Mouse (Mus musculus): ENCODE results near the gene Bcor. TPM values are rescaled to one million over a fixed set of nuclear protein-coding genes. Genes with fewer than 3 reads are reported as not detected.

Gene Bcor
- polyA plus RNA-seq, 1 experiment, result 12.1 TPM

- no peaks in the 10 kb centered on the region for H3K27me3 ChIP-seq (ENCODE audit: control insufficient read depth, insufficient read depth, insufficient read length)
- no peaks in the 10 kb centered on the region for H3K79me2 ChIP-seq (ENCODE audit: control insufficient read depth, insufficient read depth)
- TF ChIP-seq TCF12 (IDR thresholded peaks at IDR 0.05; ENCODE audit: insufficient read depth, poor library complexity, severe bottlenecking) (no peak), MAX (IDR thresholded peaks at IDR 0.05; ENCODE audit: low read depth) (no peak), E2F4 (IDR thresholded peaks at IDR 0.05; ENCODE audit: insufficient read depth) (no peak), USF1 (IDR thresholded peaks at IDR 0.05; ENCODE audit: low read depth) (no peak), SRF (IDR thresholded peaks at IDR 0.05; ENCODE audit: control insufficient read depth, insufficient read length, low read depth) (no peak), TCF3 (IDR thresholded peaks at IDR 0.05; ENCODE audit: insufficient read length, low read depth) (no peak), MYOD1 (IDR thresholded peaks at IDR 0.05; ENCODE audit: control insufficient read depth in 1 of 3, insufficient read length in 2 of 3, low read depth in 2 of 3) (no peak), MYOG (IDR thresholded peaks at IDR 0.05; ENCODE audit: control insufficient read depth in 1 of 3, insufficient read depth in 1 of 3, insufficient read length in 2 of 3, low read depth in 2 of 3) (no peak), REST (IDR thresholded peaks at IDR 0.05; ENCODE audit: insufficient read depth, insufficient read length) (no peak), CEBPB (IDR thresholded peaks at IDR 0.05; ENCODE audit: insufficient read depth, poor library complexity, severe bottlenecking) (no peak), POLR2A (IDR thresholded peaks at IDR 0.05; ENCODE audit: insufficient read length, low read depth) (no peak), POLR2AphosphoS2 (IDR thresholded peaks at IDR 0.05; ENCODE audit: insufficient read length, low read depth) (no peak)
- no peak overlapping the region for H3ac ChIP-seq (ENCODE audit: control insufficient read depth, insufficient read length)
- no peak overlapping the region for H3K4me3 ChIP-seq
- H3K4me2 ChIP-seq (ENCODE audit: low read depth), result no peak overlapping the region
- H3K36me3 ChIP-seq (ENCODE audit: control insufficient read depth, insufficient read depth), result no peaks in the 10 kb centered on the region
These were observed 172.6 kb downstream of the Bcor start for GRCm38 (mm10) chrX:11987602-11988001.

Data from myocyte (in vitro differentiated cells).